Mouse (Mus musculus) ES-CJ7 (cell line): ENCODE measurements at regions not wholly inside any gene's neighbourhood (a gene's known extent, or its start where the extent isn't known, plus 50 kb on each side); places are given as distances from the start of the nearest gene placed in this dataset.

Experiments
- DNase-seq: peaks from one replicate; pipeline ENCODE4 v3.0.0; 2011; ENCODE audit warnings: low read depth, low spot score

DNA sequence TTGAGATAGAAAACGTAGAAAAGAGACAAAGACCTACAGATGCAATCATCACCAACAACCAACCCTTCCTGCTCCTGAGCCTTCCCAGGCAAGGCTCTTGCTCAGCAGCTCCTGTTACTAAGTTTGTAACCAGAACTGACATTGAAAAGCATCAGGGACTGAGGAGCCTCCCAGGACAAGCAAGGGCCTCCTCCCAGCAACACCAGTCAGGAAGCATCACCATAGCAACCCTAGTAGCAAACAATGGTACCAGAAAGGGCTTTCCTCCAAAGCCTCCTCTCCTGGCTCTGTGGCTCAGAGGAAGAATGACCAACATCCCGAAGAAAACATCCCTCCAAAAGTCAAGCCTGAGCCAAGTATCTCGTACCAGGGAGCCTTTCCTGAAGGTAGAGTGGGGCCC lies 1621.0 kb upstream of the Gm8797 start:
- peak; percentile 14 for DNase-seq

DNA sequence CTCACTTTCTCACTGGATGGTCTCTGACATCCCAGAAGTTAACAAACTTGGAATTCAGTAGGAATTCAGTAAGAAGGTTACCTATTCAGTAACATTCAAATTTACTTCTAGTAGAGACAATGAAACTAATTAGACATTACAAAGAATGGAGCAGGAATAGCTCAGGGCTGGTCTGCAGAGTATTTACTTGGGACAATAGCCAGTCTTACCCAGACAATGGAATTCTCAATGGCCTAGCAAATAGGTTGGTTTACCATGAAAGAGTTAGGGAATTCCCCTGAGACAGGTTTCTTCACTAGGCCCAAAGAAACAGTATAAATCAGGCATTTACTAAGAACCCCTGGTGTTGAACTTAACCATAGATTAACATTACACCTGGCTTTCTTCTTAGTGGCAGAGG lies 1612.6 kb upstream of the Gm8797 start:
- peak; percentile 51 for DNase-seq

GRCm38 (mm10) chr3:4147002-4147401 lies 1603.6 kb upstream of the Gm8797 start:
- peak; percentile 87 for DNase-seq
